Mouse (Mus musculus) megakaryocyte, embryonic 14.5 days (primary cell): ENCODE measurements around the gene Arhgap15.

Experiments used
- FLI1 ChIP-seq: IDR thresholded peaks from 2 replicates; pipeline ENCODE4 v1.6.1; 2012; ENCODE audit warnings: low read length, inconsistent platforms, mixed read lengths
- GATA1 ChIP-seq: IDR thresholded peaks from 3 replicates; pipeline ENCODE4 v1.6.1; 2012; ENCODE audit warnings: mixed read lengths, low read length, inconsistent platforms, borderline replicate concordance

DNA sequence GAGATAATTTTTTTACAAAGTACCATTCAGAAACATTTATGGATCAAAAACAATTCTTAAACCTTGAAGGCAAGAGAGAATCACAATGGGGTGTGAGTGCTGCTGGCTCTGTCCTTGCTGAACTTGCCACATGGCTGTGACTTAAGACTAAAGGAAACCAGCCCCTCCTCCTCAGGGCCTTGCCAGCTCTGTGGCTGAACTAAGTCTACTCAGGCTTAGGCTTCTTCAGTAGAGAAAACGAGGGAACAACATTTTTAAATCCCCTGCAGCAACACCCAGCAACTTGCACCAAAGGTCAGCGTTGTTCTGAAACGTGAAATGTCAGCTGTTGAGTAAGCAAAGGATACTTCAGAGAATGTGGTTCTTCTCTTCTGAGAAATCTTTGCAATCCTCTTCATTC is 417.2 kb downstream of the Arhgap15 start:
- TF ChIP-seq GATA1, result no peak
- TF ChIP-seq FLI1, result no peak
